Mouse (Mus musculus): ENCODE results near the gene Gsc.

The Gsc gene

GRCm38 (mm10) chr12:104472601-104473424 is at the start of gene Gsc:
Gsc (minus strand) TSS chr12:104473330.
- DNase-seq = no peak

- no peak for DNase-seq
Measured at GRCm38 (mm10) chr12:104519721-104520120, 46.6 kb upstream of the Gsc start.

- no peak for DNase-seq
Measured at GRCm38 (mm10) chr12:104507911-104508310, 34.8 kb upstream of the Gsc start.

- no peak for DNase-seq
Measured at GRCm38 (mm10) chr12:104492009-104492408, 18.9 kb upstream of the Gsc start.

- DNase-seq = no peak
Measured at GRCm38 (mm10) chr12:104486205-104486604, 13.1 kb upstream of the Gsc start.

- DNase-seq = no peak
Measured at GRCm38 (mm10) chr12:104485161-104485560, 12.0 kb upstream of the Gsc start.

- no peak for DNase-seq
Measured at GRCm38 (mm10) chr12:104481007-104481406, 7.9 kb upstream of the Gsc start.

- no peak for DNase-seq
Measured at GRCm38 (mm10) chr12:104478193-104478592, 5.1 kb upstream of the Gsc start.

- DNase-seq = no peak
Measured at GRCm38 (mm10) chr12:104477501-104477900, 4.4 kb upstream of the Gsc start.

GRCm38 (mm10) chr12:104477066-104477465 is 3.9 kb upstream of the Gsc start:
- DNase-seq = no peak

- no peak for DNase-seq
Measured at GRCm38 (mm10) chr12:104475946-104476345, 2.8 kb upstream of the Gsc start.

GRCm38 (mm10) chr12:104474881-104475740 is 2.0 kb upstream of the Gsc start:
- no peak for DNase-seq

GRCm38 (mm10) chr12:104474191-104474871 is 1.2 kb upstream of the Gsc start:
- DNase-seq = no peak

GRCm38 (mm10) chr12:104473492-104473891 is 362 bp upstream of the Gsc start:
- DNase-seq = no peak

GRCm38 (mm10) chr12:104472218-104472525 is 958 bp downstream of the Gsc start:
- no peak for DNase-seq

- DNase-seq = no peak
Measured at GRCm38 (mm10) chr12:104471351-104472217, 1.5 kb downstream of the Gsc start.

GRCm38 (mm10) chr12:104470646-104471045 is 2.5 kb downstream of the Gsc start:
- DNase-seq = no peak

GRCm38 (mm10) chr12:104468783-104469182 is 4.3 kb downstream of the Gsc start:
- DNase-seq = no peak

- DNase-seq = no peak
Measured at GRCm38 (mm10) chr12:104467372-104467771, 5.8 kb downstream of the Gsc start.

- DNase-seq = no peak
Measured at GRCm38 (mm10) chr12:104466930-104467329, 6.2 kb downstream of the Gsc start.

GRCm38 (mm10) chr12:104461372-104461771 is 11.8 kb downstream of the Gsc start:
- DNase-seq = no peak

- DNase-seq = no peak
Measured at GRCm38 (mm10) chr12:104459377-104459776, 13.8 kb downstream of the Gsc start.

GRCm38 (mm10) chr12:104453002-104453401 is 20.1 kb downstream of the Gsc start:
- DNase-seq = no peak

Data from cerebellum, adult 11 months (tissue).